Mouse (Mus musculus) gastrocnemius, postnatal 14 days (tissue): ENCODE measurements around the gene Gm14862. TPM values are rescaled to one million over a fixed set of nuclear protein-coding genes. Genes with fewer than 3 reads are reported as not detected.
A peak's percentile ranks its signal among the peaks of the same experiment; 100 is the strongest.

Experiments
- DNase-seq: peaks from one replicate; pipeline ENCODE4 v3.0.0; 2021; ENCODE audit warnings: mixed read lengths
- intact Hi-C: fragments of 180-260 bp; cut with DNase I; formaldehyde crosslinking; loops from one replicate; pipeline ENCODE4 v1.15.1; 2025; ENCODE audit warnings: low total_unique reads
- total RNA-seq, 2 experiments: library from RNA; stranded (reverse); gene quantifications; 2 replicates each; pipeline ENCODE4 v1.2.3; 2021

Gm14862 gene
- total RNA-seq, 2 experiments from 2014 or later = not detected

GRCm38 (mm10) chrX:9240737-9241591 is 15.7 kb downstream of the Gm14862 start:
- DNase-seq = no peak
- intact Hi-C loops = no loop called here

GRCm38 (mm10) chrX:9227105-9227504 is 29.6 kb downstream of the Gm14862 start:
- intact Hi-C loops = no loop called here
- DNase-seq = no peak

GRCm38 (mm10) chrX:9222412-9223221 is 34.1 kb downstream of the Gm14862 start:
- no peak for DNase-seq
- intact Hi-C loops = no loop called here

- no peak for DNase-seq
- intact Hi-C loops = no loop called here
These were observed 35.0 kb downstream of the Gm14862 start for GRCm38 (mm10) chrX:9221736-9222135.

GRCm38 (mm10) chrX:9221206-9221605 is 35.5 kb downstream of the Gm14862 start:
- intact Hi-C loops = no loop called here
- DNase-seq = peak; percentile 10

GRCm38 (mm10) chrX:9219570-9219969 is 37.1 kb downstream of the Gm14862 start:
- no peak for DNase-seq
- intact Hi-C loops = no loop called here

GRCm38 (mm10) chrX:9216244-9216643 is 40.5 kb downstream of the Gm14862 start:
- intact Hi-C loops = no loop called here
- no peak for DNase-seq

GRCm38 (mm10) chrX:9205121-9205520 is 51.6 kb downstream of the Gm14862 start:
- no peak for DNase-seq
- intact Hi-C loops = no loop called here

- DNase-seq = no peak
- intact Hi-C loops = no loop called here
These were observed 53.8 kb downstream of the Gm14862 start for GRCm38 (mm10) chrX:9202781-9203405.

GRCm38 (mm10) chrX:9201954-9202353 is 54.7 kb downstream of the Gm14862 start:
- DNase-seq = no peak
- intact Hi-C loops = no loop called here

Other genes starting within 250 kb of the Gm14862 start
- not detected for gene Fthl17e, start 223.4 kb downstream of the Gm14862 start, total RNA-seq
- gene Fthl17f, start 193.9 kb downstream of the Gm14862 start, total RNA-seq = not detected
- gene 4930402K13Rik, start 152.3 kb downstream of the Gm14862 start, total RNA-seq = not detected
- under 1 TPM; 0.18 to 0.60 TPM for gene Lancl3, start 57.0 kb downstream of the Gm14862 start, total RNA-seq
- gene Xk, start 15.9 kb upstream of the Gm14862 start, total RNA-seq = 1 to 10 TPM; 2.6 to 3.8 TPM
- under 1 TPM in 1 of 2 experiments, not detected in 1; 0.47 TPM for gene H2al1m, start 26.9 kb upstream of the Gm14862 start, total RNA-seq
- not detected for gene H2al1k, start 93.7 kb upstream of the Gm14862 start, total RNA-seq
- gene Cybb, start 230.9 kb upstream of the Gm14862 start, total RNA-seq = 1 to 10 TPM; 1.7 to 3.4 TPM